Mouse (Mus musculus) hindbrain, postnatal 0 days (tissue): ENCODE measurements around the gene Inppl1. TPM values are rescaled to one million over a fixed set of nuclear protein-coding genes. Genes with fewer than 3 reads are reported as not detected.

Experiments used
- ATAC-seq: fragments of 200-750 bp; cut with Nextera tagmentation; 2 replicates; pipeline ENCODE4 v1.8.0; 2017; ENCODE audit warnings: mild to moderate bottlenecking, moderate TSS enrichment, moderate library complexity
- DNase-seq: peaks from one replicate; pipeline ENCODE4 v3.0.0-alpha.2; 2015; ENCODE audit warnings: low spot score
- H3K27ac ChIP-seq: fragments of 300-500 bp; sonication (generic); 2 replicates; pipeline ENCODE4 v1.5.1; 2014; ENCODE audit warnings: mild to moderate bottlenecking
- H3K27me3 ChIP-seq: fragments of 300-500 bp; sonication (generic); 2 replicates; pipeline ENCODE4 v1.6.1; 2014; ENCODE audit warnings: low read length, mixed read lengths; ENCODE audit not compliant: insufficient read depth
- H3K36me3 ChIP-seq: fragments of 300-500 bp; sonication (generic); 2 replicates; pipeline ENCODE4 v1.6.1; 2014; ENCODE audit warnings: low read length, mixed read lengths; ENCODE audit not compliant: insufficient read depth
- H3K4me1 ChIP-seq: fragments of 300-500 bp; sonication (generic); 2 replicates; pipeline ENCODE4 v1.6.1; 2014; ENCODE audit warnings: antibody characterized with exemption, low read length, mixed read lengths; ENCODE audit not compliant: insufficient read depth
- H3K4me2 ChIP-seq: fragments of 300-500 bp; sonication (generic); 2 replicates; pipeline ENCODE4 v1.6.1; 2014; ENCODE audit warnings: low read depth, mild to moderate bottlenecking, low read length, moderate library complexity, mixed read lengths
- H3K4me3 ChIP-seq: fragments of 300-500 bp; sonication (generic); 2 replicates; pipeline ENCODE4 v1.5.1; 2014; ENCODE audit warnings: low read length
- H3K9ac ChIP-seq: fragments of 300-500 bp; sonication (generic); replicated peaks from 2 replicates; pipeline ENCODE4 v1.6.1; 2014; ENCODE audit warnings: mild to moderate bottlenecking, low read length, moderate library complexity, mixed read lengths
- H3K9me3 ChIP-seq: fragments of 300-500 bp; sonication (generic); 2 replicates; pipeline ENCODE4 v1.6.1; 2016; ENCODE audit warnings: low read length, mixed read lengths
- CTCF ChIP-seq: IDR thresholded peaks from 2 replicates; pipeline ENCODE4 v1.5.1; 2016; ENCODE audit warnings: antibody characterized with exemption, control low read depth, low read depth
- WGBS: fragments of 180-500 bp; shearing (Covaris S2); extraction: QIAGEN DNeasy Blood & Tissue Kit; methylation state at CpG from one replicate; pipeline ENCODE4 v1.1.7; 2014; 5-methylcytosine and 5-hydroxymethylcytosine counted together
- polyA plus RNA-seq: library from polyadenylated mRNA; unstranded; fragments of >200 nt; fragmentation: Nextera tagmentation; extraction: Ambion mirVana; gene quantifications from 2 replicates; pipeline ENCODE4 v1.2.1, GENCODE M21; 2015
- total RNA-seq: library from RNA; depleted of rRNA; stranded (reverse); fragments of >200 nt; gene quantifications from 2 replicates; pipeline ENCODE4 v1.2.3, GENCODE M21; 2014

Inppl1 gene
- total and polyA plus RNA-seq, 2 experiments from 2014 or later = 14.3 to 30.0 TPM

GRCm38 (mm10) chr7:101834903-101835302, 3.1 kb downstream of the Inppl1 start:
- H3K9ac ChIP-seq = no peak overlapping the region
- no peak overlapping the region for H3K4me3 ChIP-seq
- H3K9me3 ChIP-seq = no peaks in the 10 kb centered on the region
- H3K36me3 ChIP-seq = peaks cover 4% of the 10 kb centered on the region
- ATAC-seq (no peak), DNase-seq (no peak)
- no peaks in the 10 kb centered on the region for H3K4me1 ChIP-seq
- H3K4me2 ChIP-seq = peak overlapping the region; percentile 99
- H3K27ac ChIP-seq = no peak overlapping the region
- H3K27me3 ChIP-seq = no peaks in the 10 kb centered on the region; the same call in 1 of the 2 replicates
- TF ChIP-seq CTCF = no peak
- 58% methylated on average over 3 of the region's 3 CpGs for WGBS

GRCm38 (mm10) chr7:101833916-101834584, 4.0 kb downstream of the Inppl1 start:
- Histone ChIP-seq H3K27ac (no peak overlapping the region), H3K4me3 (no peak overlapping the region), H3K4me1 (no peaks in the 10 kb centered on the region), H3K27me3 (no peaks in the 10 kb centered on the region; the same call in 1 of the 2 replicates), H3K36me3 (peaks cover 4% of the 10 kb centered on the region), H3K9me3 (no peaks in the 10 kb centered on the region), H3K4me2 (no peak overlapping the region), H3K9ac (no peak overlapping the region)
- ATAC-seq (no peak), DNase-seq (peak; percentile 66)
- 33% methylated on average over 3 of the region's 3 CpGs for WGBS
- no peak for TF ChIP-seq CTCF

GRCm38 (mm10) chr7:101833352-101833751, 4.7 kb downstream of the Inppl1 start:
- no peaks in the 10 kb centered on the region for H3K4me1 ChIP-seq
- no peak overlapping the region for H3K27ac ChIP-seq
- H3K27me3 ChIP-seq = no peaks in the 10 kb centered on the region
- WGBS = 68% methylated on average over 5 of the region's 5 CpGs
- H3K9ac ChIP-seq = no peak overlapping the region
- H3K4me2 ChIP-seq = no peak overlapping the region
- no peaks in the 10 kb centered on the region for H3K9me3 ChIP-seq
- peak; percentile 24; the same call in 1 of the 2 replicates for TF ChIP-seq CTCF
- ATAC-seq (no peak), DNase-seq (no peak)
- peaks cover 10% of the 10 kb centered on the region for H3K36me3 ChIP-seq
- no peak overlapping the region for H3K4me3 ChIP-seq

- H3K36me3 ChIP-seq = peaks cover 17% of the 10 kb centered on the region
- ATAC-seq (no peak), DNase-seq (no peak)
- no peaks in the 10 kb centered on the region for H3K9me3 ChIP-seq
- H3K4me3 ChIP-seq = no peak overlapping the region
- 91% methylated on average over 4 of the region's 4 CpGs for WGBS
- H3K4me2 ChIP-seq = no peak overlapping the region
- no peak for TF ChIP-seq CTCF
- no peaks in the 10 kb centered on the region for H3K27me3 ChIP-seq
- H3K9ac ChIP-seq = no peak overlapping the region
- no peaks in the 10 kb centered on the region for H3K4me1 ChIP-seq
- H3K27ac ChIP-seq = no peak overlapping the region
Measured at GRCm38 (mm10) chr7:101832372-101832771, 5.7 kb downstream of the Inppl1 start.

GRCm38 (mm10) chr7:101831437-101831836, 6.6 kb downstream of the Inppl1 start:
- H3K27me3 ChIP-seq = no peaks in the 10 kb centered on the region
- ATAC-seq = no peak
- no peak overlapping the region for H3K4me2 ChIP-seq
- H3K9ac ChIP-seq = no peak overlapping the region
- DNase-seq = no peak
- WGBS = 88% methylated on average over 8 of the region's 8 CpGs
- H3K27ac ChIP-seq = no peak overlapping the region
- peaks cover 17% of the 10 kb centered on the region for H3K36me3 ChIP-seq
- no peak overlapping the region for H3K4me3 ChIP-seq
- no peaks in the 10 kb centered on the region for H3K9me3 ChIP-seq
- H3K4me1 ChIP-seq = no peaks in the 10 kb centered on the region
- TF ChIP-seq CTCF = no peak

- no peak; the same call in 1 of the 2 replicates for TF ChIP-seq CTCF
- 99% methylated on average over 3 of the region's 3 CpGs for WGBS
- Histone ChIP-seq H3K4me2 (no peak overlapping the region), H3K4me1 (no peaks in the 10 kb centered on the region), H3K27me3 (no peaks in the 10 kb centered on the region), H3K9ac (no peak overlapping the region), H3K9me3 (no peaks in the 10 kb centered on the region), H3K36me3 (peaks cover 17% of the 10 kb centered on the region), H3K4me3 (no peak overlapping the region), H3K27ac (no peak overlapping the region)
- DNase-seq (no peak), ATAC-seq (no peak)
Measured at GRCm38 (mm10) chr7:101830373-101830772, 7.7 kb downstream of the Inppl1 start.

GRCm38 (mm10) chr7:101823758-101824630, 14.0 kb downstream of the Inppl1 start:
- Histone ChIP-seq H3K4me1 (peaks cover 8% of the 10 kb centered on the region), H3K27ac (no peak overlapping the region), H3K4me3 (no peak overlapping the region), H3K9me3 (no peaks in the 10 kb centered on the region), H3K36me3 (peaks cover 13% of the 10 kb centered on the region; the same call in 1 of the 2 replicates), H3K9ac (no peak overlapping the region), H3K4me2 (no peak overlapping the region), H3K27me3 (peaks cover 34% of the 10 kb centered on the region)
- no peak for DNase-seq
- no peak for ATAC-seq
- WGBS = 73% methylated on average over 18 of the region's 18 CpGs
- TF ChIP-seq CTCF = no peak
